Mouse (Mus musculus): ENCODE data around the gene Inpp4b. TPM values are rescaled to one million over a fixed set of nuclear protein-coding genes. Genes with fewer than 3 reads are reported as not detected.

Inpp4b gene
- polyA plus RNA-seq, 1 experiment from 2014 or later = 12.9 TPM

DNA sequence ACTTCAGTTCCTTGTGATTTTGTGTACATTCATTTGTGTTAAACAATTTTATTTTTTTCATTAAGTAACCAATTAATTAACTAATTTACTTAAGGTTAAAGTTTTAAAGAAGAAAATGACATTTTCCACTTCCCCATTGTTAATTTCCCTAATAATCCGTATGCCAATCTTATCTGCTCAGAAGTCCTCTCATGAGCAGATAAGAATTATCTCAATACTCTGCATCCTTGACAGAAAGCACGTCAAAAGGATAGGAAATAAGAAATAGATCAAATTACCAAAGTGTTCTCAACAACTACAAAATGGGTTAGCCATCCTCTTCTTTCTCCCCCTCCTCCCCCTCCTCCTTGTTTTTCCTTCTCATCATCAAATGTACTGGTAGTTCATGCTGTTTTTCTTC, 182.2 kb downstream of the Inpp4b start:
- ATAC-seq (ENCODE audit: insufficient number of reproducible peaks, low FRiP score, low TSS enrichment, low read depth) = no peak
- Histone ChIP-seq H3K27ac (no peak overlapping the region), H3K27me3 (no peaks in the 10 kb centered on the region), H3K36me3 (no peaks in the 10 kb centered on the region), H3K9ac (no peak overlapping the region), H3K4me1 (no peaks in the 10 kb centered on the region), H3K4me3 (no peak overlapping the region), H3K4me2 (no peak overlapping the region), H3K9me3 (no peaks in the 10 kb centered on the region)
- 57% methylated on average over 2 of the region's 2 CpGs for WGBS

DNA sequence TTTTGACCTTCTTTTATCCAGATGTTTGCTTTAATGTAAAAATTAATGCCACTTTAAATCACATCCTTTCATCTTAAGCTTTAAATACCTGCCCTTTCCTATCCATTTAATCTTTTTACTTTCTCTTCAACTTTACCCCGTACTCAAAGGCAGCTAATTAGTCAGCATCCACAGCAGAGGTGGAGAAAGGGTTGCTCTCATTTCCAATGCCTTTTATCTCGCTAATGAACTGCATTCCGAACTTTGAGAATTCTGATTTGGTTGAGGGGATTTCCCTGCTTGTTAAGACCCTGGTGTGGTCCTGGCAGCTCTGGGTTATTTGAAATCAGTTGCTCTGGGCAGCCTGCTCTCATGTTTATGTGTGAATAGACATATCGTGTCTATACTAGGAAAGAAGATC, 185.3 kb downstream of the Inpp4b start:
- no peaks in the 10 kb centered on the region for H3K9me3 ChIP-seq
- no peak for ATAC-seq (ENCODE audit: insufficient number of reproducible peaks, low FRiP score, low TSS enrichment, low read depth)
- H3K9ac ChIP-seq = no peak overlapping the region
- WGBS = 12% methylated on average over 4 of the region's 4 CpGs
- H3K4me2 ChIP-seq = no peak overlapping the region
- H3K36me3 ChIP-seq = no peaks in the 10 kb centered on the region
- H3K4me1 ChIP-seq = no peaks in the 10 kb centered on the region
- no peak overlapping the region for H3K4me3 ChIP-seq
- no peak overlapping the region for H3K27ac ChIP-seq
- H3K27me3 ChIP-seq = no peaks in the 10 kb centered on the region

DNA sequence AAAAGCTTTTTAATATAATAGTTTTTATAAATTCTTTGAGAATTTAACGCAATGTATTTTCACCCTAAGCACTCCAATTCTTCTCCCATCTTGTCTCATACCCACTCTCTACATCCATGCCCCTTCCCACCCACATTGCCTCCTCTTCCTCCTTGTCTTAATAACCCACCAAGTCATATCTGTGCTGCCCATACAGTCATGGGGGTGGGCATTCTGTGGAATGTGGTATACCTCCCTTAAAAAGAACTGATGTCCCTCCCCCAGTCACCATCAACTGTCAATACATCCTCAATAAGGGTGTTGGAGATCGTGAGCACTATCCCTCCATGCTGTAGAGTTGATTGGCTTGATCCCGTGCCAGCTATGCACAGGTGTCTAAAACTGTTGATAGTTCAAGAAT, 196.0 kb downstream of the Inpp4b start:
- H3K27ac ChIP-seq = no peak overlapping the region
- H3K4me1 ChIP-seq = no peaks in the 10 kb centered on the region
- no peaks in the 10 kb centered on the region for H3K27me3 ChIP-seq
- WGBS = 86% methylated on average over 3 of the region's 3 CpGs
- H3K4me3 ChIP-seq = no peak overlapping the region
- no peaks in the 10 kb centered on the region for H3K9me3 ChIP-seq
- no peak overlapping the region for H3K9ac ChIP-seq
- H3K4me2 ChIP-seq = no peak overlapping the region
- no peak for ATAC-seq (ENCODE audit: insufficient number of reproducible peaks, low FRiP score, low TSS enrichment, low read depth)
- H3K36me3 ChIP-seq = no peaks in the 10 kb centered on the region

DNA sequence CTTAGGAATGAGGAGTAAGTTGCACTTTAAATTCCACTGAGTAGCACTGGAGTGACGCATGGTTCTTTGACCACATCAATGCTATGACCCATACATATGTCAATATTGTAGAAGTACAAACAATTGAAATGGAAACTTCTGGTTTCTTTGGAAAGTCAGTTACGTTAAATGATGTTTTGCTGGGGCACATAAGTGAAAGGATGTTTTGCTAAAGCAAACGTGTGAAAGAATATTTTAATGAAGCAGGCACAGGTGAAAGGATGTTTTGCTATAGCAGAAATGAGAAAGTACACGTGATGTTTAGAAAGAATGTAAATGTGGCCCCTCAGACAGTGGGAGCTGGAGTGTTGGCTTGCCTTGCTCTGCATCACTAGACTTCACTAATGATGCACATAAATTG, 216.2 kb downstream of the Inpp4b start:
- no peaks in the 10 kb centered on the region for H3K4me1 ChIP-seq
- no peak overlapping the region for H3K4me3 ChIP-seq
- 84% methylated on average over 4 of the region's 4 CpGs for whole genome bisulfite sequencing
- H3K9me3 ChIP-seq = no peaks in the 10 kb centered on the region
- no peak for ATAC-seq (ENCODE audit: insufficient number of reproducible peaks, low FRiP score, low TSS enrichment, low read depth)
- no peak overlapping the region for H3K27ac ChIP-seq
- H3K36me3 ChIP-seq = no peaks in the 10 kb centered on the region
- no peak overlapping the region for H3K4me2 ChIP-seq
- no peak overlapping the region for H3K9ac ChIP-seq
- no peaks in the 10 kb centered on the region for H3K27me3 ChIP-seq

DNA sequence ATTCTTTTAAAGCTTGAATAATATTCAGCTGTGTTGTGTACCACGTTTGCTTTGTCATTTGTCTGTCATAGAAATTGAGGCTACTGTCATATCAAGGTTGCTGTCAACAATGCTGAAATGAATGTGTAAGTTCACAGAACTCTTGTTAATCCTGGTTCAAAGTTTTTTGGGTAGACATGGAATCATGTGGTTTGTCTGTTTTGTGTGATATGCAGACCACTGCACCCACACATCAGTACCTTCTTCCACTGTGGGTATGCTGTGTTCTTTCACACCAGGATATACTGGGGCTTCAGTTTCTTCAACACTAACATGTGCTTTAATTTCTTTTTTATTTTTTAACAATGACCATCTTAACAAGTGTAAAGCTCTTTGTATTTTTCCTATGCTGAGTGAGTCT, 220.0 kb downstream of the Inpp4b start:
- ATAC-seq (ENCODE audit: insufficient number of reproducible peaks, low FRiP score, low TSS enrichment, low read depth) = no peak
- Histone ChIP-seq H3K4me2 (no peak overlapping the region), H3K4me3 (no peak overlapping the region), H3K27me3 (no peaks in the 10 kb centered on the region), H3K9ac (no peak overlapping the region), H3K4me1 (no peaks in the 10 kb centered on the region), H3K9me3 (no peaks in the 10 kb centered on the region), H3K36me3 (no peaks in the 10 kb centered on the region), H3K27ac (no peak overlapping the region)
- 50% methylated on average over 1 of the region's 1 CpGs for WGBS

DNA sequence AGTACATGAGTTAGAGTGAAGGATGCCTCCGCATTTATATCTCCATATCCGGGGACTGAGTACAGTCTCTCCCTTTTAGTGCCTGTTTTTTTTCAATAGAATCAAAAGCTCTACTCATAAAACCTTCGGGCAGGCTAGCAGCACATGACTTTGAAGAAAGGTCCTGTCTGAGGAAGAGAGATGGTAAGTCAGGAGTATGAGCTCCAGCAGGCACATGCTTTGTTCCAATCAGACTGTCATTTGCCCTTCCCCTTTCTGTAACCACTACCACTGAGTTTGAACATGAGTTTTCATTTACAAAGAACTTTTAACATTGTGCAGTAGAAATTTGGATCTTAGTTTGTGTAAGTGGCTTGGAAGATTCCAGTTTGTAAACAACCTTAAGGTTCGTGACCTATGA, 223.1 kb downstream of the Inpp4b start:
- WGBS = 65% methylated on average over 4 of the region's 4 CpGs
- Histone ChIP-seq H3K4me3 (no peak overlapping the region), H3K4me1 (no peaks in the 10 kb centered on the region), H3K9me3 (no peaks in the 10 kb centered on the region), H3K27me3 (no peaks in the 10 kb centered on the region), H3K36me3 (no peaks in the 10 kb centered on the region), H3K27ac (no peak overlapping the region), H3K9ac (no peak overlapping the region), H3K4me2 (no peak overlapping the region)
- no peak for ATAC-seq (ENCODE audit: insufficient number of reproducible peaks, low FRiP score, low TSS enrichment, low read depth)

DNA sequence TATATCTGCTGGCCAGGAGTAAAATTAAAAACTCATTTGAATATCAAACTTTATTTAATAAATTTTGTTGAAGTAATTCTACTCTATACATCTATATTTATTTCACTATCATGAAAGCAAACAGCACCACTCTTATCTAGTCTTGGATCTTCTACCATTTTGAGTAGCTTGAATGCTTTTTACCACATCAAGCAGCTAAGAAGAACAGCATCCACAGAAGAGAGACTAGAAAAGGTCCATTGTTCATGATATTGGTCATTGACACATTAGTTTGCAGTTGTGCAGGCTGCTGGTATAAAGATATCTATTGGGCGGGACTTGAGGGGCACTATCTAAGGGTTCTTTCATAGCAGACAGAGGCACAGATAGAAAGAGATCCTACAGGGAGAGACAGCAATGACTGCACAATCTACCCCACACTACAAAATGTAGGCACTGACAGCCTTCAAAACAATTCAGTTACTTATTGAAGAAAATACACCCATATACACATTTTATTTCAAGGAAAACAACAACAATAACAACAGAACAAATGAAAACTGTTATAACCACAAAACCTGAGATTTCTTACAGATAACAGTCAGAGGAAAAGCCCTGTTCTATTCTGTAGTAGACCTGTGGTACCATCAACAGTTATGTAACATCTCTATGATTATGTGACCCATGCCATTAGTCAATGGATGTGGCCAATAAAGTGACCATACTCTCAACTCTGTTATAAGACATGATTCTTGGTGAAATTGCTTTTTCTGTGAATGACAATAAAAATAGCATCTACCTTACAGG, 230.2 kb downstream of the Inpp4b start:
- no peak overlapping the region for H3K9ac ChIP-seq
- H3K4me1 ChIP-seq = no peaks in the 10 kb centered on the region
- 89% methylated on average over 1 of the region's 1 CpGs for WGBS
- no peak overlapping the region for H3K27ac ChIP-seq
- ATAC-seq (ENCODE audit: insufficient number of reproducible peaks, low FRiP score, low TSS enrichment, low read depth) = no peak
- no peaks in the 10 kb centered on the region for H3K36me3 ChIP-seq
- H3K9me3 ChIP-seq = no peaks in the 10 kb centered on the region
- H3K27me3 ChIP-seq = no peaks in the 10 kb centered on the region
- H3K4me3 ChIP-seq = no peak overlapping the region
- no peak overlapping the region for H3K4me2 ChIP-seq

DNA sequence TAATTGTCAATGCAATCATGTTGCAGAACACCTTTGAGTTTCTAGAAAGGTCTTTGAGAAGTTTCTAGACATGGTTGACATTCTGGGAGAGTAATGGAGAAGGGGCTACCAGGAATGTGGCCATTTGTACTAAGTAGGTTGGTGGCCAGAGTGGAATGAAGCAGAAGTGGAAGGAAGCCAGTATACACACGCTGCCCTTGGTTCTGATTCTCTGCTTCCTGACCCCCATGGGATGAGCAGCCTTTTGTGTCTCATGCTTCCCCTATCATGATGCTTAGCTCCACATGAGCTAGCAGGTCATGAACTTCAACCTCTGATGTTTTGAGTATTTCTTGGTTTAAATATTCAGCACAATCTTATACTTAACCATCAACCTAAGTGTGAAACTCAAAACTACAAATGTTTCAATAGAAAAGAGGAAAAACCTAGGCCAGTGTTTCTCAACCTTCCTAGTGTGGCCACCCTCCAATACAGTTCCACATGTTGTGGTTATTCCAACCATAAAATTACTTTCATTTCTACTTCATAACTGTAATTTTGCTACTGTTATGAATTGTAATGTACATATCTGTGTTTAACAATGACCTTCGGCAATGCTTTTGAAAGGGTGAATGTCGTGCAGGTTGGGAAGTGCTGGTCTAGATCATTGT, 233.0 kb downstream of the Inpp4b start:
- Histone ChIP-seq H3K36me3 (no peaks in the 10 kb centered on the region), H3K9ac (no peak overlapping the region), H3K27me3 (no peaks in the 10 kb centered on the region), H3K4me2 (no peak overlapping the region), H3K9me3 (no peaks in the 10 kb centered on the region), H3K27ac (no peak overlapping the region), H3K4me1 (peaks cover 4% of the 10 kb centered on the region), H3K4me3 (no peak overlapping the region)
- ATAC-seq (ENCODE audit: insufficient number of reproducible peaks, low FRiP score, low TSS enrichment, low read depth) = no peak
- 84% methylated on average over 3 of the region's 3 CpGs for WGBS

DNA sequence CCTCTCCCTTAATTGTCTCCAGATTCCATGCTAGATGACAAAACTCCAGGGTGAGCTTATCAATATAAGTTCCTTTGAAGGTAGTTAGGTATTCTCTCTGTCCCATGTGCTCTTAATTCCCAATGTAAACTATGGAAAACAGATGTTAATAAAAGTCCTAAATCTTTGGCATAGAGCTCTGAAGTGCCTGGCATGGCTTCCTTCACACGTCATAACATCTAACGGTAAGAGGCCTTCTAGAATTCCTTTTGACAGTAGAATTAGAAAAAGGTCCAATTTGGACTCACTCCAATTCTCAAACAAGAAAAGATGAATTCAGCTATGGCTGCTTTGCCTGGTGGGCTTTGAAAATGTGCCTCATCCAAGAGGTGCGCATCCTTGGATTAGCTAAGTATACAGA, 236.6 kb downstream of the Inpp4b start:
- Histone ChIP-seq H3K4me2 (no peak overlapping the region), H3K27me3 (no peaks in the 10 kb centered on the region), H3K4me1 (peaks cover 4% of the 10 kb centered on the region), H3K9ac (no peak overlapping the region), H3K9me3 (no peaks in the 10 kb centered on the region), H3K36me3 (no peaks in the 10 kb centered on the region), H3K27ac (no peak overlapping the region), H3K4me3 (no peak overlapping the region)
- WGBS = 29% methylated on average over 3 of the region's 3 CpGs
- no peak for ATAC-seq (ENCODE audit: insufficient number of reproducible peaks, low FRiP score, low TSS enrichment, low read depth)

DNA sequence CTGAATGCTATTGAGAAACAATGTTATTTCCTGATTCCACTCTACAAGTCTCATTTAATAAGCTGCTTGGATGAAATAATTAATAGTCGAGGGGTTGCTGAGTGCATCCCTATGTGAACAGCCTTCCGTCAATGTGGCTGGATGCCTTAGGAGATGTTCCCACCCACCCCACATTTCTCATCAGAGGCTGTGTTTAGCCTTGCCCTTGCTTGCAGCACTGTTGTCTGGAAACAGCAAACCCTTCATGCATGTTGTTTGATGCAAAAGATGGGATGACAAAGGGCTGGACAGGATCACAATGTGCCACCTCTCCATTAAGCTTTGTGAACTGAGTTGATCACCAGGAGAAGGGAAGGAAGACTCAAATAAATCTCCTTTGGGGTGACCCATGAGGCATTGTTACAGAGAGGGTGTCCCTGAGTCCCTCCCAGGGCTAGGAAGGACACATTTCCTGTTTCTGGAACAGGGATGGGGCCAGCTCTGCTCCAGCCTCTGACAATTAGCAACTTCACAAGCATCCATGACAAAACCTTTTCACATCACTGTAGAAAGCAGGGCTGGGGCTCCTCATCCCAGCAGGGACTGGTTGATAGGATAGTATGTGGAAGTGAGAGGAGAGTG, 239.6 kb downstream of the Inpp4b start:
- Histone ChIP-seq H3K27ac (no peak overlapping the region), H3K36me3 (no peaks in the 10 kb centered on the region), H3K4me2 (no peak overlapping the region), H3K9me3 (no peaks in the 10 kb centered on the region), H3K4me3 (no peak overlapping the region), H3K4me1 (peaks cover 6% of the 10 kb centered on the region), H3K27me3 (no peaks in the 10 kb centered on the region), H3K9ac (no peak overlapping the region)
- WGBS = 69% methylated on average over 2 of the region's 2 CpGs
- ATAC-seq (ENCODE audit: insufficient number of reproducible peaks, low FRiP score, low TSS enrichment, low read depth) = no peak

DNA sequence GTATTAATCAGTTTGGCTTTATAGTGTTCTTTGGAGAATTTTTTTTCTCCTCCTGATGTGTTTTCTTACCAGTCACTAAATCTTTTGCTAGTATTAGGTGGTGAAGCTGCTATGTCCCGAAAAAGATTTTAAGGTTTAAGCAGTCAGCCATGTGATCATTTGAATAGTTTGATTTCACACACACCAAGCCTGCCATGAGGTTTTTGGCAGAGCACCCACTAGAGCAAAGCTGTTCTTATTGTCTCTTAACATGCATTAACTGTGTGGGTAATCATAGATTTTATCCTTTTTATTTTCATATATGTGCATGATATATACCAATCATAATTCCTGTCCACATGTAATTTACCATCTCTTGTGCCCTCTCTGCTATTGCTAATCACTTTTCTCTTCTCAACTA, 240.6 kb downstream of the Inpp4b start:
- Histone ChIP-seq H3K4me3 (no peak overlapping the region), H3K4me2 (no peak overlapping the region), H3K4me1 (peaks cover 6% of the 10 kb centered on the region), H3K36me3 (no peaks in the 10 kb centered on the region), H3K27ac (no peak overlapping the region), H3K9ac (no peak overlapping the region), H3K9me3 (no peaks in the 10 kb centered on the region), H3K27me3 (no peaks in the 10 kb centered on the region)
- WGBS = 76% methylated on average over 1 of the region's 1 CpGs
- ATAC-seq (ENCODE audit: insufficient number of reproducible peaks, low FRiP score, low TSS enrichment, low read depth) = no peak

DNA sequence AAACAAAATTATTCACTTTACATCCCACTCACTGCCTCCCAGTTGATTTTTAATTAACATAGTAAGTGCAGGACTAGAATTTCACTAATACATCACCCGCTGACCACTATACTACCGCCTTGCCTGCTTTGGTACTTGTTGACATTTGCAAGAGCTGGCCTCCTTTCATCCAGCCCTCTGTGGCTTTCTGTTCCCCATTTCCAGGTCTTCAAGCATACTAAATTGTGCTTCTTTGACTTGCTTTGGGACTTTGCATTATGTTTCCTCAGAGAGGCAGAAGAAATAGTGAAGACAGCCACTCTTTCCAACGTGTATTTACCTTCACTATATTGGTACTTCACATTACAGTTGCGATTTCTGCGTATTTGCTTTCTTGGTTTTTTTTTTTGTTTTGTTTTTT, 244.4 kb downstream of the Inpp4b start:
- Histone ChIP-seq H3K4me2 (no peak overlapping the region), H3K36me3 (no peaks in the 10 kb centered on the region), H3K4me3 (no peak overlapping the region), H3K9ac (no peak overlapping the region), H3K27me3 (no peaks in the 10 kb centered on the region), H3K27ac (no peak overlapping the region), H3K4me1 (0 out of 2 replicates have a peak, but pooled peaks cover 2% of the 10 kb centered on the region), H3K9me3 (no peaks in the 10 kb centered on the region)
- ATAC-seq (ENCODE audit: insufficient number of reproducible peaks, low FRiP score, low TSS enrichment, low read depth) = no peak
- WGBS = 88% methylated on average over 5 of the region's 5 CpGs

Measured in limb, embryonic 15.5 days (tissue).